Mouse (Mus musculus): ENCODE data around the gene Hist1h3f. TPM values are rescaled to one million over a fixed set of nuclear protein-coding genes. Genes with fewer than 3 reads are reported as not detected.
"Not testable (repeated sequence)": the region's sequence is repeated elsewhere in the genome, so short reads cannot be mapped to it uniquely, and the experiment has no call there.

The Hist1h3f gene
- polyA plus RNA-seq, 1 experiment from 2014 or later: 0.94 TPM

GRCm38 (mm10) chr13:23532262-23533075 lies 11.4 kb upstream of the Hist1h3f start:
- peak overlapping the region; percentile 70 for H3K9ac ChIP-seq (replicated peaks; ENCODE audit: low read depth, low read length)
- H3K27me3 ChIP-seq (ENCODE audit: control insufficient read depth, insufficient read depth, low read length): no peaks in the 10 kb centered on the region
- WGBS: 16% methylated on average over 9 of the region's 9 CpGs
- peak overlapping the region; percentile 53 for H3K4me3 ChIP-seq (ENCODE audit: low read depth, low read length)
- no peaks in the 10 kb centered on the region for H3K9me3 ChIP-seq (ENCODE audit: control insufficient read depth, low read depth, low read length)
- ATAC-seq (ENCODE audit: insufficient number of reproducible peaks, insufficient read depth, low FRiP score, low read depth): no peak
- H3K4me2 ChIP-seq (replicated peaks; ENCODE audit: low read depth, low read length): peak overlapping the region; percentile 55
- H3K36me3 ChIP-seq (ENCODE audit: control insufficient read depth, insufficient read depth, low read length): no peaks in the 10 kb centered on the region
- peak overlapping the region; percentile 97 for H3K27ac ChIP-seq (ENCODE audit: low read length)
- peaks cover 11% of the 10 kb centered on the region for H3K4me1 ChIP-seq (ENCODE audit: control insufficient read depth, insufficient read depth, low read length)

GRCm38 (mm10) chr13:23533560-23534367 lies 10.1 kb upstream of the Hist1h3f start, which contains the start of gene Hist1h2af:
Gene Hist1h2af, plus strand, starts transcription at chr13:23533906.
- under 1% methylated on average over 24 of the region's 53 CpGs for WGBS
- not testable (repeated sequence) for H3K9me3 ChIP-seq (ENCODE audit: control insufficient read depth, low read depth, low read length); H3K36me3 ChIP-seq (ENCODE audit: control insufficient read depth, insufficient read depth, low read length); H3K27me3 ChIP-seq (ENCODE audit: control insufficient read depth, insufficient read depth, low read length)
- peak within 1 kb of the TSS; percentile 53 for H3K4me3 ChIP-seq (ENCODE audit: low read depth, low read length)
- peak within 1 kb of the TSS; percentile 70 for H3K9ac ChIP-seq (replicated peaks; ENCODE audit: low read depth, low read length)
- peak; percentile 54 for ATAC-seq (ENCODE audit: insufficient number of reproducible peaks, insufficient read depth, low FRiP score, low read depth)
- H3K4me2 ChIP-seq (replicated peaks; ENCODE audit: low read depth, low read length): peak within 1 kb of the TSS; percentile 55
- peak within 1 kb of the TSS; percentile 97 for H3K27ac ChIP-seq (ENCODE audit: low read length)
- H3K4me1 ChIP-seq (ENCODE audit: control insufficient read depth, insufficient read depth, low read length): peaks cover 10% of the 10 kb centered on the region

- Histone ChIP-seq H3K36me3 (ENCODE audit: control insufficient read depth, insufficient read depth, low read length) (no peaks in the 10 kb centered on the region), H3K4me3 (ENCODE audit: low read depth, low read length) (peak overlapping the region; percentile 42), H3K4me1 (ENCODE audit: control insufficient read depth, insufficient read depth, low read length) (peaks cover 6% of the 10 kb centered on the region), H3K4me2 (replicated peaks; ENCODE audit: low read depth, low read length) (peak overlapping the region; percentile 34), H3K27ac (ENCODE audit: low read length) (peak overlapping the region; percentile 94), H3K9me3 (ENCODE audit: control insufficient read depth, low read depth, low read length) (no peaks in the 10 kb centered on the region), H3K9ac (replicated peaks; ENCODE audit: low read depth, low read length) (peak overlapping the region; percentile 67), H3K27me3 (ENCODE audit: control insufficient read depth, insufficient read depth, low read length) (no peaks in the 10 kb centered on the region)
- ATAC-seq (ENCODE audit: insufficient number of reproducible peaks, insufficient read depth, low FRiP score, low read depth): no peak
- WGBS: under 1% methylated on average over 15 of the region's 15 CpGs
These were observed 9.3 kb upstream of the Hist1h3f start for GRCm38 (mm10) chr13:23534368-23535131.

GRCm38 (mm10) chr13:23535137-23536075 lies 8.4 kb upstream of the Hist1h3f start, which contains the start of gene Hist1h3g:
Gene Hist1h3g, plus strand, starts transcription at chr13:23535422.
- H3K9me3 ChIP-seq (ENCODE audit: control insufficient read depth, low read depth, low read length); H3K4me1 ChIP-seq (ENCODE audit: control insufficient read depth, insufficient read depth, low read length); H3K36me3 ChIP-seq (ENCODE audit: control insufficient read depth, insufficient read depth, low read length); H3K27me3 ChIP-seq (ENCODE audit: control insufficient read depth, insufficient read depth, low read length): not testable (repeated sequence)
- peak within 1 kb of the TSS; percentile 67 for H3K9ac ChIP-seq (replicated peaks; ENCODE audit: low read depth, low read length)
- ATAC-seq (ENCODE audit: insufficient number of reproducible peaks, insufficient read depth, low FRiP score, low read depth): peak; percentile 90
- peak within 1 kb of the TSS; percentile 94 for H3K27ac ChIP-seq (ENCODE audit: low read length)
- H3K4me3 ChIP-seq (ENCODE audit: low read depth, low read length): peak within 1 kb of the TSS; percentile 42
- H3K4me2 ChIP-seq (replicated peaks; ENCODE audit: low read depth, low read length): peak within 1 kb of the TSS; percentile 34
- WGBS: under 1% methylated on average over 36 of the region's 62 CpGs

- peak overlapping the region; percentile 58 for H3K9ac ChIP-seq (replicated peaks; ENCODE audit: low read depth, low read length)
- 18% methylated on average over 7 of the region's 7 CpGs for WGBS
- peaks cover 6% of the 10 kb centered on the region for H3K4me1 ChIP-seq (ENCODE audit: control insufficient read depth, insufficient read depth, low read length)
- H3K9me3 ChIP-seq (ENCODE audit: control insufficient read depth, low read depth, low read length): no peaks in the 10 kb centered on the region
- peak overlapping the region; percentile 34 for H3K4me2 ChIP-seq (replicated peaks; ENCODE audit: low read depth, low read length)
- peak overlapping the region; percentile 94 for H3K27ac ChIP-seq (ENCODE audit: low read length)
- no peaks in the 10 kb centered on the region for H3K36me3 ChIP-seq (ENCODE audit: control insufficient read depth, insufficient read depth, low read length)
- no peak for ATAC-seq (ENCODE audit: insufficient number of reproducible peaks, insufficient read depth, low FRiP score, low read depth)
- peak overlapping the region; percentile 42 for H3K4me3 ChIP-seq (ENCODE audit: low read depth, low read length)
- no peaks in the 10 kb centered on the region for H3K27me3 ChIP-seq (ENCODE audit: control insufficient read depth, insufficient read depth, low read length)
These were observed 7.6 kb upstream of the Hist1h3f start for GRCm38 (mm10) chr13:23536076-23536822.

GRCm38 (mm10) chr13:23537006-23537710 lies 6.7 kb upstream of the Hist1h3f start:
- WGBS: 75% methylated on average over 3 of the region's 3 CpGs
- H3K9me3 ChIP-seq (ENCODE audit: control insufficient read depth, low read depth, low read length): no peaks in the 10 kb centered on the region
- H3K27ac ChIP-seq (ENCODE audit: low read length): no peak overlapping the region
- no peaks in the 10 kb centered on the region for H3K36me3 ChIP-seq (ENCODE audit: control insufficient read depth, insufficient read depth, low read length)
- H3K4me3 ChIP-seq (ENCODE audit: low read depth, low read length): peak overlapping the region; percentile 42; the same call in 1 of the 2 replicates
- peak overlapping the region; percentile 34 for H3K4me2 ChIP-seq (replicated peaks; ENCODE audit: low read depth, low read length)
- no peak for ATAC-seq (ENCODE audit: insufficient number of reproducible peaks, insufficient read depth, low FRiP score, low read depth)
- H3K4me1 ChIP-seq (ENCODE audit: control insufficient read depth, insufficient read depth, low read length): peaks cover 6% of the 10 kb centered on the region
- no peak overlapping the region for H3K9ac ChIP-seq (replicated peaks; ENCODE audit: low read depth, low read length)
- no peaks in the 10 kb centered on the region for H3K27me3 ChIP-seq (ENCODE audit: control insufficient read depth, insufficient read depth, low read length)

- H3K9ac ChIP-seq (replicated peaks; ENCODE audit: low read depth, low read length): no peak overlapping the region
- WGBS: 77% methylated on average over 5 of the region's 5 CpGs
- no peak overlapping the region for H3K4me3 ChIP-seq (ENCODE audit: low read depth, low read length)
- H3K27ac ChIP-seq (ENCODE audit: low read length): no peak overlapping the region
- peaks cover 6% of the 10 kb centered on the region; the same call in 1 of the 2 replicates for H3K4me1 ChIP-seq (ENCODE audit: control insufficient read depth, insufficient read depth, low read length)
- H3K4me2 ChIP-seq (replicated peaks; ENCODE audit: low read depth, low read length): no peak overlapping the region
- no peak for ATAC-seq (ENCODE audit: insufficient number of reproducible peaks, insufficient read depth, low FRiP score, low read depth)
- no peaks in the 10 kb centered on the region for H3K27me3 ChIP-seq (ENCODE audit: control insufficient read depth, insufficient read depth, low read length)
- H3K9me3 ChIP-seq (ENCODE audit: control insufficient read depth, low read depth, low read length): no peaks in the 10 kb centered on the region
- H3K36me3 ChIP-seq (ENCODE audit: control insufficient read depth, insufficient read depth, low read length): no peaks in the 10 kb centered on the region
These were observed 5.6 kb upstream of the Hist1h3f start for GRCm38 (mm10) chr13:23538249-23538648.

All from stomach, embryonic 14.5 days (tissue).